Mouse (Mus musculus): ENCODE results near the gene Scgb2b2. TPM values are rescaled to one million over a fixed set of nuclear protein-coding genes. Genes with fewer than 3 reads are reported as not detected.

Scgb2b2 gene
- total RNA-seq (2014; fragmentation: Nextera tagmentation): not detected in 2 replicates
- not detected in 2 replicates for total RNA-seq (2017)

- no peak for ATAC-seq (replicated peaks; ENCODE audit: poor library complexity, severe bottlenecking)
Observed at GRCm38 (mm10) chr7:31290208-31290607, at the start of gene Scgb2b2. Scgb2b2 (plus strand) TSS chr7:31290508.

DNA sequence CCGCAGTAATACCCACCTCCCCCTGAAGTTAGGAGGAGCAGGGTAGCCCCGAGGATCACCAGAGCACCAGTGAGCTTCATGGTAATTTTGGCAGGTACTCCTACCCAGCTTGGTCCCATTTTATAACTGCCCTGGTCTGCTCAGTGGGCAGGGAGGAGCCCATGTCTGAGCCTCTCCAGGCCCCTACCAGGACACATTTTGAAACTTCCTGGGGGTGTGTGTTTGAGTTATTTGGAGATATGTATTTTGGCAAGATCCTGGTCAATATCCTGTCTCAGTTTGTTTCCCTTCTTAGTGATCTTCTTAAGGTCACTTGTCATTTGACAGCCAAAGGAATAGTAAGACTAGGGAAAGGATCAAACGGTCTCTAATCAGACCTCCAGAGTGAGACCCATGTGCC lies 1.4 kb downstream of the Scgb2b2 start, which contains the start of gene Scgb1b2:
Gene Scgb1b2 (minus strand): TSS at position 101 of the 400 bp plus-strand sequence.
- no peak for ATAC-seq (replicated peaks; ENCODE audit: poor library complexity, severe bottlenecking)

Other genes starting within 250 kb of the Scgb2b2 start
- 332 and 404 TPM in 2 replicates for gene Fxyd5, start 248.0 kb upstream of the Scgb2b2 start, total RNA-seq (2014; fragmentation: Nextera tagmentation)
- 209 and 277 TPM in 2 replicates for gene Fxyd5, start 248.0 kb upstream of the Scgb2b2 start, total RNA-seq (2017)
- not detected in 2 replicates for gene Fxyd7, start 239.0 kb upstream of the Scgb2b2 start, total RNA-seq (2014; fragmentation: Nextera tagmentation)
- not detected in 2 replicates for gene Fxyd7, start 239.0 kb upstream of the Scgb2b2 start, total RNA-seq (2017)
- not detected in 2 replicates for gene Fxyd1, start 233.3 kb upstream of the Scgb2b2 start, total RNA-seq (2014; fragmentation: Nextera tagmentation)
- gene Fxyd1, start 233.3 kb upstream of the Scgb2b2 start, total RNA-seq (2017): not detected in 2 replicates
- gene Lgi4, start 231.2 kb upstream of the Scgb2b2 start, total RNA-seq (2014; fragmentation: Nextera tagmentation): not detected in 2 replicates
- not detected in 2 replicates for gene Lgi4, start 231.2 kb upstream of the Scgb2b2 start, total RNA-seq (2017)
- gene Fxyd3, start 213.8 kb upstream of the Scgb2b2 start, total RNA-seq (2014; fragmentation: Nextera tagmentation): not detected in 2 replicates
- gene Fxyd3, start 213.8 kb upstream of the Scgb2b2 start, total RNA-seq (2017): not detected in 2 replicates
- gene Hpn, start 175.2 kb upstream of the Scgb2b2 start, total RNA-seq (2014; fragmentation: Nextera tagmentation): 11.1 TPM in 1 of 2 replicates, not detected in the other
- not detected in 2 replicates for gene Hpn, start 175.2 kb upstream of the Scgb2b2 start, total RNA-seq (2017)
- not detected in 2 replicates for gene Scn1b, start 163.5 kb upstream of the Scgb2b2 start, total RNA-seq (2014; fragmentation: Nextera tagmentation)
- not detected in 2 replicates for gene Scn1b, start 163.5 kb upstream of the Scgb2b2 start, total RNA-seq (2017)
- gene Gramd1a, start 134.6 kb upstream of the Scgb2b2 start, total RNA-seq (2014; fragmentation: Nextera tagmentation): 59.3 and 77.5 TPM in 2 replicates
- gene Gramd1a, start 134.6 kb upstream of the Scgb2b2 start, total RNA-seq (2017): 21.2 and 36.5 TPM in 2 replicates
- gene Scgb1b2, start 1.3 kb downstream of the Scgb2b2 start, total RNA-seq (2014; fragmentation: Nextera tagmentation): not detected in 2 replicates
- not detected in 2 replicates for gene Scgb1b2, start 1.3 kb downstream of the Scgb2b2 start, total RNA-seq (2017)
- gene Scgb2b3, start 71.6 kb downstream of the Scgb2b2 start, total RNA-seq (2014; fragmentation: Nextera tagmentation): not detected in 2 replicates
- gene Scgb2b3, start 71.6 kb downstream of the Scgb2b2 start, total RNA-seq (2017): not detected in 2 replicates
- not detected in 2 replicates for gene Scgb1b3, start 85.1 kb downstream of the Scgb2b2 start, total RNA-seq (2014; fragmentation: Nextera tagmentation)
- not detected in 2 replicates for gene Scgb1b3, start 85.1 kb downstream of the Scgb2b2 start, total RNA-seq (2017)

Data from granulocyte monocyte progenitor cell, adult 5-6 weeks (primary cell).